Mouse (Mus musculus) midbrain, embryonic 12.5 days (tissue): ENCODE data around the gene Atp5e. TPM values are rescaled to one million over a fixed set of nuclear protein-coding genes. Genes with fewer than 3 reads are reported as not detected.

Experiments
- ATAC-seq: fragments of 200-750 bp; cut with Nextera tagmentation; 2 replicates; pipeline ENCODE4 v1.8.0; 2017; ENCODE audit warnings: low read depth, moderate TSS enrichment, moderate library complexity; ENCODE audit not compliant: low FRiP score
- H3K27ac ChIP-seq: fragments of 300-500 bp; sonication (generic); replicated peaks from 2 replicates; pipeline ENCODE4 v1.5.1; 2016; ENCODE audit warnings: mild to moderate bottlenecking
- H3K27me3 ChIP-seq: fragments of 300-500 bp; sonication (generic); 2 replicates; pipeline ENCODE4 v1.6.1; 2016; ENCODE audit warnings: mild to moderate bottlenecking
- H3K36me3 ChIP-seq: fragments of 300-500 bp; sonication (generic); 2 replicates; pipeline ENCODE4 v1.6.1; 2016
- H3K4me1 ChIP-seq: fragments of 300-500 bp; sonication (generic); 2 replicates; pipeline ENCODE4 v1.6.1; 2016
- H3K4me2 ChIP-seq: fragments of 300-500 bp; sonication (generic); replicated peaks from 2 replicates; pipeline ENCODE4 v1.6.1; 2016; ENCODE audit warnings: mild to moderate bottlenecking, moderate library complexity
- H3K4me3 ChIP-seq: fragments of 300-500 bp; sonication (generic); 2 replicates; pipeline ENCODE4 v1.5.1; 2016; ENCODE audit warnings: mild to moderate bottlenecking
- H3K9ac ChIP-seq: fragments of 300-500 bp; sonication (generic); replicated peaks from 2 replicates; pipeline ENCODE4 v1.6.1; 2016; ENCODE audit warnings: mild to moderate bottlenecking, moderate library complexity
- H3K9me3 ChIP-seq: fragments of 300-500 bp; sonication (generic); 2 replicates; pipeline ENCODE4 v1.6.1; 2016; ENCODE audit warnings: mild to moderate bottlenecking
- WGBS: fragments of 180-500 bp; shearing (Covaris S2); methylation state at CpG from one replicate; pipeline ENCODE4 v1.1.7; 2016; 5-methylcytosine and 5-hydroxymethylcytosine counted together
- polyA plus RNA-seq: library from polyadenylated mRNA; unstranded; fragments of >200 nt; fragmentation: Nextera tagmentation; extraction: Ambion mirVana; gene quantifications from 2 replicates; pipeline ENCODE4 v1.2.1, GENCODE M21; 2016

Gene Atp5e
- polyA plus RNA-seq = 754 and 756 TPM in 2 replicates

- peak; percentile 100 for ATAC-seq
- Histone ChIP-seq H3K27me3 (no peaks in the 10 kb centered on the region), H3K4me2 (peak within 1 kb of the TSS; percentile 94), H3K27ac (peak within 1 kb of the TSS; percentile 52), H3K4me3 (peak within 1 kb of the TSS; percentile 73), H3K36me3 (peaks cover 60% of the 10 kb centered on the region), H3K4me1 (peaks cover 12% of the 10 kb centered on the region), H3K9ac (peak within 1 kb of the TSS; percentile 74), H3K9me3 (no peaks in the 10 kb centered on the region)
- WGBS = 3% methylated on average over 48 of the region's 48 CpGs
Measured at GRCm38 (mm10) chr2:174463789-174464523, at the start of gene Atp5e. TSS of gene Atp5e (minus strand) at chr2:174464105.

GRCm38 (mm10) chr2:174509825-174510224 lies 45.9 kb upstream of the Atp5e start:
- Histone ChIP-seq H3K27me3 (no peaks in the 10 kb centered on the region), H3K4me1 (no peaks in the 10 kb centered on the region), H3K27ac (no peak overlapping the region), H3K36me3 (no peaks in the 10 kb centered on the region), H3K4me2 (no peak overlapping the region), H3K9me3 (no peaks in the 10 kb centered on the region), H3K4me3 (no peak overlapping the region), H3K9ac (no peak overlapping the region)
- 93% methylated on average over 8 of the region's 8 CpGs for WGBS
- ATAC-seq = no peak

GRCm38 (mm10) chr2:174507998-174508397 lies 44.1 kb upstream of the Atp5e start:
- H3K27ac ChIP-seq = no peak overlapping the region
- whole genome bisulfite sequencing = 87% methylated on average over 4 of the region's 4 CpGs
- no peaks in the 10 kb centered on the region for H3K9me3 ChIP-seq
- H3K4me1 ChIP-seq = no peaks in the 10 kb centered on the region
- H3K4me3 ChIP-seq = no peak overlapping the region
- no peak for ATAC-seq
- no peak overlapping the region for H3K9ac ChIP-seq
- no peak overlapping the region for H3K4me2 ChIP-seq
- H3K36me3 ChIP-seq = no peaks in the 10 kb centered on the region
- no peaks in the 10 kb centered on the region for H3K27me3 ChIP-seq

GRCm38 (mm10) chr2:174502831-174503460 lies 39.0 kb upstream of the Atp5e start:
- no peak overlapping the region for H3K27ac ChIP-seq
- ATAC-seq = no peak
- H3K36me3 ChIP-seq = no peaks in the 10 kb centered on the region
- no peaks in the 10 kb centered on the region for H3K27me3 ChIP-seq
- 86% methylated on average over 25 of the region's 25 CpGs for WGBS
- no peaks in the 10 kb centered on the region for H3K9me3 ChIP-seq
- no peak overlapping the region for H3K4me2 ChIP-seq
- peaks cover 9% of the 10 kb centered on the region; the same call in 1 of the 2 replicates for H3K4me1 ChIP-seq
- no peak overlapping the region for H3K9ac ChIP-seq
- H3K4me3 ChIP-seq = no peak overlapping the region

- Histone ChIP-seq H3K4me3 (no peak overlapping the region), H3K9me3 (no peaks in the 10 kb centered on the region), H3K36me3 (no peaks in the 10 kb centered on the region), H3K9ac (no peak overlapping the region), H3K27me3 (no peaks in the 10 kb centered on the region), H3K4me2 (no peak overlapping the region), H3K4me1 (peaks cover 9% of the 10 kb centered on the region; the same call in 1 of the 2 replicates), H3K27ac (no peak overlapping the region)
- no peak for ATAC-seq
- whole genome bisulfite sequencing = 69% methylated on average over 5 of the region's 5 CpGs
Measured at GRCm38 (mm10) chr2:174502321-174502720, 38.4 kb upstream of the Atp5e start.

GRCm38 (mm10) chr2:174501517-174501916 lies 37.6 kb upstream of the Atp5e start:
- WGBS = 88% methylated on average over 8 of the region's 8 CpGs
- no peak overlapping the region for H3K9ac ChIP-seq
- no peak overlapping the region for H3K4me3 ChIP-seq
- no peaks in the 10 kb centered on the region for H3K9me3 ChIP-seq
- no peaks in the 10 kb centered on the region for H3K36me3 ChIP-seq
- 0 out of 2 replicates have a peak overlapping the region, but pooled peaks have one; percentile 7 for H3K27ac ChIP-seq
- peaks cover 9% of the 10 kb centered on the region; the same call in 1 of the 2 replicates for H3K4me1 ChIP-seq
- no peak overlapping the region for H3K4me2 ChIP-seq
- H3K27me3 ChIP-seq = no peaks in the 10 kb centered on the region
- ATAC-seq = peak; percentile 29; the same call in 1 of the 2 replicates

GRCm38 (mm10) chr2:174500814-174501503 lies 37.1 kb upstream of the Atp5e start:
- no peak overlapping the region for H3K4me2 ChIP-seq
- H3K4me1 ChIP-seq = peaks cover 9% of the 10 kb centered on the region; the same call in 1 of the 2 replicates
- peak; percentile 84 for ATAC-seq
- no peaks in the 10 kb centered on the region for H3K36me3 ChIP-seq
- H3K4me3 ChIP-seq = no peak overlapping the region
- no peak overlapping the region for H3K9ac ChIP-seq
- H3K27me3 ChIP-seq = no peaks in the 10 kb centered on the region
- no peaks in the 10 kb centered on the region for H3K9me3 ChIP-seq
- peak overlapping the region; percentile 27 for H3K27ac ChIP-seq
- WGBS = 76% methylated on average over 14 of the region's 14 CpGs

- Histone ChIP-seq H3K9me3 (0 out of 2 replicates have a peak, but pooled peaks cover 2% of the 10 kb centered on the region), H3K9ac (no peak overlapping the region), H3K4me3 (no peak overlapping the region), H3K4me1 (no peaks in the 10 kb centered on the region), H3K4me2 (no peak overlapping the region), H3K36me3 (no peaks in the 10 kb centered on the region), H3K27me3 (no peaks in the 10 kb centered on the region), H3K27ac (no peak overlapping the region)
- ATAC-seq = no peak
- WGBS = 68% methylated on average over 2 of the region's 2 CpGs
Measured at GRCm38 (mm10) chr2:174492858-174493257, 29.0 kb upstream of the Atp5e start.

GRCm38 (mm10) chr2:174487005-174487404 lies 23.1 kb upstream of the Atp5e start:
- Histone ChIP-seq H3K27ac (no peak overlapping the region), H3K4me2 (no peak overlapping the region), H3K9me3 (no peaks in the 10 kb centered on the region), H3K27me3 (no peaks in the 10 kb centered on the region), H3K9ac (no peak overlapping the region), H3K36me3 (no peaks in the 10 kb centered on the region), H3K4me3 (no peak overlapping the region), H3K4me1 (no peaks in the 10 kb centered on the region)
- WGBS = 89% methylated on average over 5 of the region's 5 CpGs
- no peak for ATAC-seq

- 66% methylated on average over 5 of the region's 5 CpGs for WGBS
- Histone ChIP-seq H3K27ac (no peak overlapping the region), H3K4me1 (no peaks in the 10 kb centered on the region), H3K36me3 (no peaks in the 10 kb centered on the region), H3K4me2 (no peak overlapping the region), H3K4me3 (no peak overlapping the region), H3K9ac (no peak overlapping the region), H3K27me3 (no peaks in the 10 kb centered on the region), H3K9me3 (no peaks in the 10 kb centered on the region)
- ATAC-seq = no peak
Measured at GRCm38 (mm10) chr2:174478746-174479145, 14.8 kb upstream of the Atp5e start.

GRCm38 (mm10) chr2:174477543-174478319 lies 13.8 kb upstream of the Atp5e start:
- Histone ChIP-seq H3K27me3 (no peaks in the 10 kb centered on the region), H3K4me2 (no peak overlapping the region), H3K27ac (no peak overlapping the region), H3K9me3 (no peaks in the 10 kb centered on the region), H3K9ac (no peak overlapping the region), H3K36me3 (no peaks in the 10 kb centered on the region), H3K4me3 (no peak overlapping the region), H3K4me1 (peaks cover 5% of the 10 kb centered on the region)
- 87% methylated on average over 3 of the region's 3 CpGs for WGBS
- ATAC-seq = no peak
